Mouse (Mus musculus): Measurements from ENCODE around the gene Mapk1ip1.

DNA sequence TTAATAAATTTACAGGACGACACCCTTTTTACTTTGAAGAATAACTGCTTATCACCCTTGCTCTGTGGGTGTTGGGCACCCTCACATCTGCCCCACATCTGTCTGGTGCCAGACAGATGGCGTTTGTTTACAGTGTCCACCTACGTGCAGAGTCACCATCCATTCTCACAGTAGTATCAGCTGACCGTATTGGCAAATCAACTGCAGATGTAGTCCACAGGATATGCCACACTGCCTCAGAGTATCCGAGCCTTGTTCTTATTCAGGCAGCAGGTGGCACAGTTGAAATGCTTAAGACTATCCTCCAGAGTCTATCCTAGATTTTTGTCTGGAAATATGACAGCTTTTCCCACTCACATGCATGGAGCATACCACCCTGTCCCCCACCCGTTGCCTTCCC is 21.2 kb upstream of the Mapk1ip1 start:
- TF ChIP-seq CTCF (IDR thresholded peaks at IDR 0.05; ENCODE audit: low read depth, low read length) = no peak
- no peak for TF ChIP-seq POLR2A (IDR thresholded peaks at IDR 0.05; ENCODE audit: borderline replicate concordance, low read depth, low read length)

All from bone marrow macrophage, adult 2 months (primary cell).